Mouse (Mus musculus) G1E (cell line): ENCODE data around the gene Dph5.

ENCODE experiments used
- CTCF ChIP-seq: IDR thresholded peaks from 2 replicates; pipeline ENCODE4 v1.5.1; 2012; ENCODE audit warnings: low read depth, low read length, inconsistent platforms, mixed read lengths
- GATA1 ChIP-seq: IDR thresholded peaks from 2 replicates; pipeline ENCODE4 v1.6.1; 2012; ENCODE audit warnings: borderline replicate concordance, low read length, inconsistent platforms, mixed read lengths
- GATA2 ChIP-seq: IDR thresholded peaks from 2 replicates; pipeline ENCODE4 v1.6.1; 2012; ENCODE audit warnings: low read depth, low read length, inconsistent platforms, borderline replicate concordance
- POLR2AphosphoS5 ChIP-seq: IDR thresholded peaks from 2 replicates; pipeline ENCODE4 v1.6.1; 2012; ENCODE audit warnings: low read depth, low read length, inconsistent platforms; ENCODE audit not compliant: insufficient replicate concordance
- TAL1 ChIP-seq: conservative IDR thresholded peaks from 2 replicates; pipeline ENCODE4 v1.6.1; 2012; ENCODE audit warnings: low read depth, low read length, inconsistent platforms, mixed read lengths

DNA sequence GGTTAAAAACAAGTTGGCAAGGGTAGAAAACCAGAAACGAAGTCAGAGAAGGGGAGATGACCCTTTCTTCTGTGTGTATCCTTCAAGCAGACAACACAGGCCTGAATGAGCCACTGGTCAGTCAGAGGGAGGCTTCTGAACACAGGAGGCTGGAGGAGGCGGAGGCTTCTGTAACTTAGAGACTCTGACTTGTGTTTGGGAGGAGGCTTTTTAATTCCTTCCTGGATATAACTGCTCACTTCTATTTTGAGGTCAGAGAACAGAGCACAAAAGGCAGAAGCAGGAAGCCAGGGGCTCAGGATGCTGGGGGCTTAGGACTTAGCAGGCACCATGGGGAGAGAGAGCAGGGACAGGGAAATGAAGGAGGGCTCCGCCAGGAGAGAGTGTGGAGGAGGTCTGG lies 63.6 kb downstream of the Dph5 start:
- TF ChIP-seq CTCF (no peak), GATA1 (no peak), GATA2 (no peak), POLR2AphosphoS5 (no peak), TAL1 (no peak)
